Mouse (Mus musculus) spleen, adult 12 weeks (tissue): ENCODE data around the gene Tmem38a.

ENCODE experiments used
- DNase-seq: peaks from one replicate; pipeline ENCODE4 v3.0.0; 2022; ENCODE audit warnings: low spot score

Gene Tmem38a

GRCm38 (mm10) chr8:72584390-72584789 lies 12.5 kb downstream of the Tmem38a start:
- DNase-seq: no peak

DNA sequence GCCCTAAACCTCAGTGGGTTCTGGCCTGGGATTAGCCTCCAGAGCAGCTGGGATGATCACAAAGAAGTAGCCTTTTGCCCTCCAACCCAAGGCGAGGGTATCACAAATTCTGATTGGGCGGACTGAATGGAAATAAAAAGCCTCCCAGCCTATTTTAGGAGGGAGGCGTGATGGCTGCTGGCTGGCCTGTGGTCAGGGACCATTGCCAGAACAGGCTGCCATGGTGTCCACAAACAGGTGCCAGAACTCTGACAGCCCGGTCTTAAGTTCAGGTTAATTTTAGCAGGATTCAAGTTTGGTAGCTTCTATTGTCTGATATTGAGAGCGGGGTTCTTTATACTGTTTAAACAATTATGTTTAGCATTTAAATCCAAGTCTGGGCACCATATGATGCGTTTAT lies 16.0 kb downstream of the Tmem38a start:
- no peak for DNase-seq

- no peak for DNase-seq
Measured at GRCm38 (mm10) chr8:72588865-72589264, 17.0 kb downstream of the Tmem38a start.

DNA sequence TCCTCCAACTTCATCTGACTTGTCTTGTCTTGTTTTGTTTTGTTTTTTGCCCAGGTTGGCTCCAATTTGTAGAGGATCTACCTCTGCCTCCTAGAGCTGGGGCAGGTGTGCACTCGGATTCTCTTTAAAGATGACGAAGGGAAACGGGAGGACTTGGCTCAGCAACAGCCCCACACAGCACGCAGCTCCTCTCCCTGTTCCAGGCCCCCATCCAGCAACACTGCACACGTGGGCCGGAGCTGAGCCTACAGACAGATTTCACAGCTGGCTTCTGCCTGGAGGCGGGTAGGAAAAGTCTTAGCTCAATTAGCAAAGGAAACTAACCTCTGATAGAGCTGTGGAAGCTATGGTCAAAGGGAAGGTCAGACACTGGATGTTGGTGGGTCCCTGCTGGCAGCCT lies 17.4 kb downstream of the Tmem38a start:
- DNase-seq: no peak

DNA sequence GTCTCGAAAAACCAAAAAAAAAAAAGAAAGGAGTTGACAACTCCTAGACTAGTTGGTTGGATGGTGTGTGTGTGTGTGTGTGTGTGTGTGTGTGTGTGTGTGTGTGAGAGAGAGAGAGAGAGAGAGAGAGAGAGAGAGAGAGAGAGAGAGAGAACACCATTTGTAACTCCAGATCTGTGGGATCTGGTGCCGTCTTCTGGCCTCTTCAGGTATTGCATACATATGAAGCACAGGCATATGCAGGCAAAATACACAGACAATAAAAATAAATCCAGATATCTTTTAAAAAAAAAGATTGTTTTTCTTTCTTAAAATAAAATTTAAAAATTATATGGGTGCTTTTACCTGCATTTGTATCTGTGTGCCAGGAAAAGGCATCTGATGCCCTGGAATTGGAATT lies 18.3 kb downstream of the Tmem38a start:
- peak; percentile 24 for DNase-seq
